Mouse (Mus musculus): ENCODE measurements around the gene Mcm6.

Mcm6 gene

GRCm38 (mm10) chr1:128359554-128360376, at the start of gene Mcm6:
Mcm6 (minus strand) TSS chr1:128359664.
- DNase-seq (ENCODE audit: low spot score): peak; percentile 97

DNA sequence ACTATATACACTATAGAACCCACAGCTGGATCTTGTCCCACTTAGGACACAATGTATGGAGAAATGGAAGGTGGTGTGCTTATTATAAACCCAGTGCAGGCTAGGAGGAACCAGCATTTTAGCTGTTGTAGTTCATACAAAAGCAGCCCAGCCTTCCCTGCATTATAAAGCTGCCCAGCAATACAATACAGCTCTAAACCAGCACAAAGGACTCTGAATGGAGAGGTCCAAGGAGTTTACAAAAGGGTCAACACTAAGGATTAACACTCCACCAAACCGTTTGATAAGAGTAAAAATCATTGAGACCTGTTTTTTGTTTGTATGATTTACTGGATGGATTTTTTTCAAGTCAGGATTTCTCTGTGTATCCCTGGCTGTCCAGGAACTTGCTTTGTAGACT, 47.4 kb upstream of the Mcm6 start:
- DNase-seq (ENCODE audit: low spot score): no peak

DNA sequence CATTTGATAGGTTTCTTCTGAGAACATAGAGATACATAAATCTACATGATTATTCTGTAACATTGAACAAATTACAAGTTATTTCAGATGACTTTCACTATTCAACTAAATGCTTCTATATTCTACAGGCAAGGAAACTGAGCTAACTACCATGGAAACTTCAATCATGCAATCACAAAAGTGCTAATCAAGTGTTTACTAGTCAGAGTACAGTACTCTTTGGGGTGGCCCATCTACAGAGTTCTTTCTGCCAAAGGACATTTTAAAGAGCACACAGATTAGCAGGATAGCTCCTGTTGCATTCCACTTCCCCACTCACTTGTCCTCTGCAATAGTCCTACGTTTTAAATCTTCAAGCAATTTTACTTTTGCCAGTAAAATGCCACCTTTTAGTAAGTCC, 46.2 kb upstream of the Mcm6 start:
- no peak for DNase-seq (ENCODE audit: low spot score)

- DNase-seq (ENCODE audit: low spot score): no peak
These were observed 45.6 kb upstream of the Mcm6 start for GRCm38 (mm10) chr1:128405041-128405481.

- DNase-seq (ENCODE audit: low spot score): no peak
These were observed 41.5 kb upstream of the Mcm6 start for GRCm38 (mm10) chr1:128400926-128401325.

- no peak for DNase-seq (ENCODE audit: low spot score)
These were observed 40.8 kb upstream of the Mcm6 start for GRCm38 (mm10) chr1:128399941-128400915.

DNA sequence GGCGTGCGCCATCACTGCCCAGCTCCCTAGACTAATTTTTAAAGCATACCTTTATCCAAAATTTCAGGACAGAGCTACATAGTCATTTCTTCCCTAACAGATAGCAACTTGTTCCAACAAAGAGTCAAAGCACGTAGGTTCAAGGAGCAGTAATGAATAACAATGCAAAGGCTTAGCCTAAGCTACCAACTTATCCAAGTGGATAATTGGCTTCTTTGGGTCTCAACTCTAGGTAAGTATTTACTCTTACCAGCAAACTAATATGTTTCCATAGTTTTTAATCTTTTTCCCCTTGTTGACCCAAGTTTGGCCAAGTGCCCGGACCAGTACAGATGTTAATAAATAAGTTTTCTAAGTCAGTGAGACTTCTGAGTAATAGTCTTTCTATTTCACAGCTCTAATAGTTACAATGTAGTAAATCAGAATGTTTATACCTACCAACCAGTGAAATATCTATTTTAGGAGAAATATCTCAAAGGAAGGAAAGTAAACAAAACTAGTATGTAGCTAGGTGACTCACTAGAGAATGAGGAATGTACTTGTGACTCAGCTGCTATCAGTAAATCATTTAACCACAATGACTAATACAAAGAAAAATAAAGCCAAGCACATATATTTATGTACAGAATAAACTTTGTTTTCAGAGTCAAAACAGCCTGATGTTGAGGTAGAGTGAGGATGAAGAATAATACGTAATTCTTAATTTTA, 39.4 kb upstream of the Mcm6 start:
- no peak for DNase-seq (ENCODE audit: low spot score)

DNA sequence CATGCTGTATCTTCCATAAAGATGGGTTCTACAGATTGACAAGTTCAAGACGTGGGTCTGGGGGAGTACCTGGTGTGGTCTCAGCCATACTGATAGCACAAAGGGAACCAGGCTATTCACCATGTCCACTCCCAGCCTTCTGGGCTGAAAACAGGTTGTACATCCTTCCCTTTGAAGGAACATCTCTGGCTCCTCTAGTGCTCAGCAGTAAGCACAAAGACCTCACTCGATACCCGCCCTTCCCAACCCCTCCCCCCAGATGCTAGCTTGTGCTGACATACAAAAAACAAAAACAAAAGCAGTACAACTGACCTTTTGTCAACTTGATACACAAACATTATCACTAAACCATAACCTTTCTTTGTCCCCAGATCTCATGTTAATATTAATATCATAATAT, 35.2 kb upstream of the Mcm6 start:
- DNase-seq (ENCODE audit: low spot score): no peak

- DNase-seq (ENCODE audit: low spot score): no peak
These were observed 32.9 kb upstream of the Mcm6 start for GRCm38 (mm10) chr1:128392382-128392781.

- DNase-seq (ENCODE audit: low spot score): no peak
These were observed 27.0 kb upstream of the Mcm6 start for GRCm38 (mm10) chr1:128386487-128386886.

GRCm38 (mm10) chr1:128376841-128377240, 17.4 kb upstream of the Mcm6 start:
- DNase-seq (ENCODE audit: low spot score): no peak

- no peak for DNase-seq (ENCODE audit: low spot score)
These were observed 12.8 kb upstream of the Mcm6 start for GRCm38 (mm10) chr1:128372143-128372860.

- DNase-seq (ENCODE audit: low spot score): no peak
These were observed 9.4 kb upstream of the Mcm6 start for GRCm38 (mm10) chr1:128368732-128369441.

DNA sequence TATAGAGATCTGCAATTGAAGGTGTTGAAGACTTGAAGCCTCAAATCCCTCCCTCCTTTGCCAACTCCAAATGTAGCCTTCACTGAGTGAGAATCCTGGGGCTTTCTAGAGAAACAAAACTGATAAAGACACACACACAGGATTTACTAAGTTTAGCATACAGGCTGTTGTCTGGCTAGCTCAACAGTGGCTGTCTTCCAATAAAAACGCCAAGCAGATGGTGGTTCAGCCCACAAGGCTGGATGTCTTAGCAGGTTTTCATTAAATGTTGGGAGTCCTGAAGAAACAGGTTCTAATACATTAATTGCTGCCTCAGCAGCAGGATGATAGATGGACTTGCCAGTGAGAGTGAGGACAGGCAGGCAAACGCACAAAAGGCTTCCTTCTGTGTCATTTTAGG, 1.1 kb upstream of the Mcm6 start:
- no peak for DNase-seq (ENCODE audit: low spot score)

DNA sequence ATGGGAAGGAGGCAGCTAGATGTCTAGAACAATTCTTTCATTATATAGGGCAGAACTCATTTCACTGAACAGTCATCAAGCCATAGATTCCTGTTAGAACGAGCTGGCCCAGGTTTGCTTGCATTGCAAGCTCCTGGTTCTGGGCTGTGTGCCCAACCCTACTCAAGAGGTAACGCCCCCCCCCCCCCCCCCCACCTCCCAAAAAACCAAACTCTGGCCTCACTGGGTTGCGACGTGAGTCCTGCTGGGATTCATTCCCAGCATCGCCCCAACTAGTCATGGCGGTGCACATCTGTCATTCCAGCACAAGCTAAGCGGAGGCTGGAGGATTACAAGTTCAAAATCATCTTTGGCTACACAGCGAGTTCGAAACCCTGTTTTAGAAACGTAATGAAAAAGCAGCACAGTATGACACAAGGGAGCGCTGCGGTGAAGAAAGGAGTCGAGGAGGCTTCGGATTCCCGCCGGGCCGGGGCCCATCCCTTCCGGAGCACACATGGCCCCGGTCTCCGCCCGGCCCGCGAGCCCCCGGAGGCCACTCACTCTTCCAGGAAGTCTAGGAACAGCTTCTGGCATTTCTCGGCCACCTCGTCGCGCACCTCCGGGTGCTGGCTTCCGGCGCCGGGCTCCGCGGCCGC, 429 bp downstream of the Mcm6 start:
- DNase-seq (ENCODE audit: low spot score): no peak

DNA sequence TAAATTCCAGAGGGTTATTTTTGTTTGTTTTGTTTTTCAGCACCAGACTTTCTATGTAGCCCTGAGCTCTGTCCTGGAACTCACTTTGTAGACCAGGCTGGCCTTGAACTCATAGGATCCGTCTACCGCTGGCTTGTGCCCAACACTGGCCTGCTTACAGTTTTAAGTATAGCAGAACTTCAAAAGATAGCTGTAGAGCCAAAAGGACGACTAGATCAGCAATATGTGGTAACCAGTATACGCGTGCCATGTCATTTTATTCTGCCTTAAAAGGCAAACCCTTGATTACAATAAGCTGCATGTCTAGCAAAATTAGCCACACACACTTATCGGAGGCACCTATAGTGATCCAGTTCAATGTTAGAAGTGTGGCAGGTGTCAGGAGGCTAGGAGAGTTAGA, 1.2 kb downstream of the Mcm6 start:
- no peak for DNase-seq (ENCODE audit: low spot score)

DNA sequence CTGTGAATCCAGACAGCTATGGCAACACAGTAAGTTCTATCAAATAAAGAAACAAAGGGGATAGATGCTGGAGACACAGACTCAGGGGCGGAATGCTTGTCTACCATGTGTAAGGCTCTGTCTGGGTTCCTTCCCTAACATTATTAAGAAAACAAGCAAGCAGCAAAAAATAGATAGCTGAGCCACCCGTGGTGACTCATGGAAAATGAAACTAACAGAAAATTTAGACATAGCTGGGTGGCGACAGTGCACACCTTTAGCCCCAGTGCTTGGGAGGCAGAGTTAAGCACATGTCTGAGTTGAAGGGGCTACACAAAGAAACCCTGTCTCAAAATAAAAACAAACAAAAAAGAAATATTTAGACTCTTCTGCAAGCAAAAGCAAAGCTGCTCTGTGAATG, 2.0 kb downstream of the Mcm6 start:
- no peak for DNase-seq (ENCODE audit: low spot score)

GRCm38 (mm10) chr1:128353092-128353491, 6.4 kb downstream of the Mcm6 start:
- no peak for DNase-seq (ENCODE audit: low spot score)

- DNase-seq (ENCODE audit: low spot score): no peak
These were observed 15.2 kb downstream of the Mcm6 start for GRCm38 (mm10) chr1:128344232-128344631.

- DNase-seq (ENCODE audit: low spot score): no peak
These were observed 21.6 kb downstream of the Mcm6 start for GRCm38 (mm10) chr1:128337708-128338320.

All from testis, postnatal 14 days (tissue).